Mouse (Mus musculus) G1E (cell line): ENCODE measurements at regions not wholly inside any gene's neighbourhood (a gene's known extent, or its start where the extent isn't known, plus 50 kb on each side); places are given as distances from the start of the nearest gene placed in this dataset.

ENCODE experiments used
- ATAC-seq: 2 replicates; pipeline ENCODE4 v1.8.0; 2016; ENCODE audit warnings: mild to moderate bottlenecking; ENCODE audit not compliant: insufficient number of reproducible peaks, poor library complexity, low FRiP score, severe bottlenecking; ENCODE audit errors: extremely low read depth
- DNase-seq: peaks from one replicate; pipeline ENCODE4 v3.0.0; 2012; ENCODE audit warnings: low spot score
- H3K27me3 ChIP-seq: 2 replicates; pipeline ENCODE4 v1.6.1; 2012; ENCODE audit warnings: mild to moderate bottlenecking, low read length, inconsistent platforms; ENCODE audit not compliant: insufficient read depth
- H3K36me3 ChIP-seq: replicated peaks from 2 replicates; pipeline ENCODE3; 2012; ENCODE audit warnings: mild to moderate bottlenecking, inconsistent platforms
- H3K4me1 ChIP-seq: 2 replicates; pipeline ENCODE4 v1.6.1; 2012; ENCODE audit warnings: low read depth, low read length, inconsistent platforms, mixed read lengths; ENCODE audit not compliant: insufficient read depth
- H3K4me3 ChIP-seq: 2 replicates; pipeline ENCODE4 v1.5.1; 2012; ENCODE audit warnings: low read depth, mild to moderate bottlenecking, inconsistent platforms, low read length, moderate library complexity, mixed read lengths
- H3K9me3 ChIP-seq: replicated peaks from 2 replicates; pipeline ENCODE4 v1.6.1; 2012; ENCODE audit warnings: inconsistent platforms
- CTCF ChIP-seq: IDR thresholded peaks from 2 replicates; pipeline ENCODE4 v1.5.1; 2012; ENCODE audit warnings: low read depth, low read length, inconsistent platforms, mixed read lengths
- GATA1 ChIP-seq: IDR thresholded peaks from 2 replicates; pipeline ENCODE4 v1.6.1; 2012; ENCODE audit warnings: borderline replicate concordance, low read length, inconsistent platforms, mixed read lengths
- GATA2 ChIP-seq: IDR thresholded peaks from 2 replicates; pipeline ENCODE4 v1.6.1; 2012; ENCODE audit warnings: low read depth, low read length, inconsistent platforms, borderline replicate concordance
- POLR2AphosphoS5 ChIP-seq: IDR thresholded peaks from 2 replicates; pipeline ENCODE4 v1.6.1; 2012; ENCODE audit warnings: low read depth, low read length, inconsistent platforms; ENCODE audit not compliant: insufficient replicate concordance
- TAL1 ChIP-seq: conservative IDR thresholded peaks from 2 replicates; pipeline ENCODE4 v1.6.1; 2012; ENCODE audit warnings: low read depth, low read length, inconsistent platforms, mixed read lengths

GRCm38 (mm10) chr11:19102981-19103568 lies 84.3 kb upstream of the Meis1 start:
- no peaks in the 10 kb centered on the region for H3K9me3 ChIP-seq
- no peak for ATAC-seq
- H3K4me3 ChIP-seq: no peak overlapping the region
- no peaks in the 10 kb centered on the region for H3K4me1 ChIP-seq
- no peaks in the 10 kb centered on the region for H3K36me3 ChIP-seq
- DNase-seq: no peak
- TF ChIP-seq GATA1 (no peak), CTCF (no peak), TAL1 (no peak), GATA2 (no peak), POLR2AphosphoS5 (no peak)
- H3K27me3 ChIP-seq: peaks cover 10% of the 10 kb centered on the region; the same call in 1 of the 2 replicates

GRCm38 (mm10) chr11:19107180-19107579 lies 88.4 kb upstream of the Meis1 start:
- peaks cover 4% of the 10 kb centered on the region; the same call in 1 of the 2 replicates for H3K4me1 ChIP-seq
- H3K9me3 ChIP-seq: no peaks in the 10 kb centered on the region
- no peaks in the 10 kb centered on the region for H3K36me3 ChIP-seq
- no peak overlapping the region for H3K4me3 ChIP-seq
- H3K27me3 ChIP-seq: peaks cover 17% of the 10 kb centered on the region
- TF ChIP-seq GATA1 (no peak), POLR2AphosphoS5 (no peak)
- ATAC-seq: no peak
- no peak for DNase-seq

- no peak for TF ChIP-seq GATA1
- TF ChIP-seq POLR2AphosphoS5: no peak
- Histone ChIP-seq H3K4me3 (no peak overlapping the region), H3K27me3 (peaks cover 9% of the 10 kb centered on the region), H3K4me1 (peaks cover 4% of the 10 kb centered on the region; the same call in 1 of the 2 replicates), H3K36me3 (no peaks in the 10 kb centered on the region), H3K9me3 (no peaks in the 10 kb centered on the region)
- DNase-seq (no peak), ATAC-seq (no peak)
Observed at GRCm38 (mm10) chr11:19109055-19109454, 90.3 kb upstream of the Meis1 start.

GRCm38 (mm10) chr11:19111916-19112575 lies 93.3 kb upstream of the Meis1 start:
- no peak for TF ChIP-seq GATA1
- TF ChIP-seq POLR2AphosphoS5: no peak
- no peak for TF ChIP-seq GATA2
- no peak for TF ChIP-seq TAL1
- TF ChIP-seq CTCF: no peak
- Histone ChIP-seq H3K36me3 (no peaks in the 10 kb centered on the region), H3K27me3 (peaks cover 13% of the 10 kb centered on the region), H3K9me3 (no peaks in the 10 kb centered on the region), H3K4me3 (no peak overlapping the region), H3K4me1 (peaks cover 4% of the 10 kb centered on the region; the same call in 1 of the 2 replicates)
- no peak for DNase-seq
- no peak for ATAC-seq

GRCm38 (mm10) chr11:19117121-19117520 lies 98.3 kb upstream of the Meis1 start:
- no peak for TF ChIP-seq POLR2AphosphoS5
- TF ChIP-seq GATA1: no peak
- TF ChIP-seq CTCF: no peak
- no peak for TF ChIP-seq GATA2
- no peak for TF ChIP-seq TAL1
- H3K36me3 ChIP-seq: no peaks in the 10 kb centered on the region
- DNase-seq: no peak
- H3K27me3 ChIP-seq: peaks cover 16% of the 10 kb centered on the region
- no peaks in the 10 kb centered on the region for H3K4me1 ChIP-seq
- ATAC-seq: no peak
- no peak overlapping the region for H3K4me3 ChIP-seq
- H3K9me3 ChIP-seq: no peaks in the 10 kb centered on the region

- TF ChIP-seq GATA2 (no peak), POLR2AphosphoS5 (no peak), TAL1 (no peak), CTCF (no peak), GATA1 (no peak)
- H3K36me3 ChIP-seq: no peaks in the 10 kb centered on the region
- H3K4me1 ChIP-seq: no peaks in the 10 kb centered on the region
- H3K27me3 ChIP-seq: peaks cover 16% of the 10 kb centered on the region
- no peak for ATAC-seq
- H3K4me3 ChIP-seq: no peak overlapping the region
- DNase-seq: no peak
- no peaks in the 10 kb centered on the region for H3K9me3 ChIP-seq
Observed at GRCm38 (mm10) chr11:19118258-19118657, 99.5 kb upstream of the Meis1 start.
